Mouse (Mus musculus) G1E (cell line): ENCODE data around the gene Tada1.

Experiments used
- CTCF ChIP-seq: IDR thresholded peaks from 2 replicates; pipeline ENCODE4 v1.5.1; 2012; ENCODE audit warnings: low read depth, low read length, inconsistent platforms, mixed read lengths
- GATA1 ChIP-seq: IDR thresholded peaks from 2 replicates; pipeline ENCODE4 v1.6.1; 2012; ENCODE audit warnings: borderline replicate concordance, low read length, inconsistent platforms, mixed read lengths
- GATA2 ChIP-seq: IDR thresholded peaks from 2 replicates; pipeline ENCODE4 v1.6.1; 2012; ENCODE audit warnings: low read depth, low read length, inconsistent platforms, borderline replicate concordance
- POLR2AphosphoS5 ChIP-seq: IDR thresholded peaks from 2 replicates; pipeline ENCODE4 v1.6.1; 2012; ENCODE audit warnings: low read depth, low read length, inconsistent platforms; ENCODE audit not compliant: insufficient replicate concordance
- TAL1 ChIP-seq: conservative IDR thresholded peaks from 2 replicates; pipeline ENCODE4 v1.6.1; 2012; ENCODE audit warnings: low read depth, low read length, inconsistent platforms, mixed read lengths

DNA sequence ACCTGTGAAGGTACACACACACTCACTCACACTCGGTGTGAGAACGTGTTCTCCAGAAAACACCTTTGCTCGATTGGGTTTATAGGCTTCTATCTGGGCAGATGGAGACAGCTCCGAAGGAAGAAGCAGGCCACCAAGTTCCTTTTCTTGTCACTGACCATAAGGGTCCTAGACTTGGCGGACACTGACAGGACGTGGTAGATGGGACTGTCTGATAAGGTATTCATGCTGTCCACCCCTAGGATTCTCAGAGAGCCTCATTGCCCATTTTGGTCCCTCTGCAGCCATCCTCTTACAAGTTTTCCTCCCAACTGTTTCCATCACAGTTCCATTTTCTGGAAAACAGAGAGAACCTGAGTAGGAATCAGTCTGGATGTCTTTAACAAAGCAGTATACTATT lies 17.5 kb downstream of the Tada1 start:
- TF ChIP-seq CTCF (no peak), GATA1 (no peak), TAL1 (no peak), GATA2 (no peak), POLR2AphosphoS5 (no peak)
